Mouse (Mus musculus) layer of hippocampus, adult 2 months (tissue): ENCODE measurements at regions not wholly inside any gene's neighbourhood (a gene's known extent, or its start where the extent isn't known, plus 50 kb on each side); places are given as distances from the start of the nearest gene placed in this dataset.
A peak's percentile ranks its signal among the peaks of the same experiment; 100 is the strongest.

ENCODE experiments used
- DNase-seq, 2 experiments: peaks; one replicate each; pipeline ENCODE4 v3.0.0; 2022; ENCODE audit warnings: low spot score in 2 of 2
- H3K27ac ChIP-seq: fragments of 200-600 bp; 2 replicates; pipeline ENCODE4 v1.8.1; 2022
- H3K4me3 ChIP-seq: fragments of 200-600 bp; 2 replicates; pipeline ENCODE4 v1.8.1; 2022; ENCODE audit warnings: mild to moderate bottlenecking
- CTCF ChIP-seq: fragments of 200-600 bp; conservative IDR thresholded peaks from 2 replicates; pipeline ENCODE4 v1.8.1; 2022; ENCODE audit warnings: antibody characterized with exemption, mild to moderate bottlenecking, moderate library complexity

- no peak overlapping the region for H3K27ac ChIP-seq
- no peak for TF ChIP-seq CTCF
- DNase-seq = no peak
- no peak overlapping the region for H3K4me3 ChIP-seq
Observed at GRCm38 (mm10) chr12:9862301-9862700, 292.4 kb downstream of the Osr1 start.

GRCm38 (mm10) chr12:9872236-9872635 lies 302.3 kb downstream of the Osr1 start:
- no peak overlapping the region for H3K4me3 ChIP-seq
- DNase-seq = no peak
- no peak overlapping the region for H3K27ac ChIP-seq
- peak; percentile 25 for TF ChIP-seq CTCF

- DNase-seq = no peak
- H3K27ac ChIP-seq = no peak overlapping the region
- H3K4me3 ChIP-seq = no peak overlapping the region
- TF ChIP-seq CTCF = no peak
Observed at GRCm38 (mm10) chr12:9873214-9873613, 303.3 kb downstream of the Osr1 start.

- no peak for TF ChIP-seq CTCF
- H3K4me3 ChIP-seq = no peak overlapping the region
- DNase-seq = no peak
- H3K27ac ChIP-seq = no peak overlapping the region
Observed at GRCm38 (mm10) chr12:9874823-9875222, 304.9 kb downstream of the Osr1 start.

- no peak overlapping the region for H3K4me3 ChIP-seq
- no peak for TF ChIP-seq CTCF
- no peak for DNase-seq
- no peak overlapping the region for H3K27ac ChIP-seq
Observed at GRCm38 (mm10) chr12:9881953-9882623, 312.2 kb downstream of the Osr1 start.

- DNase-seq = no peak
- Histone ChIP-seq H3K27ac (no peak overlapping the region), H3K4me3 (no peak overlapping the region)
- TF ChIP-seq CTCF = no peak
Observed at GRCm38 (mm10) chr12:9883037-9883730, 313.3 kb downstream of the Osr1 start.

- Histone ChIP-seq H3K4me3 (no peak overlapping the region), H3K27ac (no peak overlapping the region)
- DNase-seq = no peak
- TF ChIP-seq CTCF = no peak
Observed at GRCm38 (mm10) chr12:9894521-9894920, 324.6 kb downstream of the Osr1 start.

GRCm38 (mm10) chr12:9897980-9898379 lies 328.1 kb downstream of the Osr1 start:
- DNase-seq = no peak
- Histone ChIP-seq H3K27ac (no peak overlapping the region), H3K4me3 (no peak overlapping the region)
- TF ChIP-seq CTCF = no peak

- DNase-seq = no peak
- H3K27ac ChIP-seq = no peak overlapping the region
- H3K4me3 ChIP-seq = no peak overlapping the region
- TF ChIP-seq CTCF = no peak
Observed at GRCm38 (mm10) chr12:9898420-9898819, 328.5 kb downstream of the Osr1 start.

GRCm38 (mm10) chr12:9901948-9902347 lies 332.0 kb downstream of the Osr1 start:
- no peak for DNase-seq
- TF ChIP-seq CTCF = no peak

GRCm38 (mm10) chr12:9903702-9904231 lies 333.9 kb downstream of the Osr1 start:
- Histone ChIP-seq H3K4me3 (no peak overlapping the region), H3K27ac (no peak overlapping the region)
- DNase-seq = no peak
- no peak for TF ChIP-seq CTCF

More at GRCm38 (mm10) chr12:9901948-9902347, 332.0 kb downstream of the Osr1 start:
- H3K27ac ChIP-seq = no peak overlapping the region
- no peak overlapping the region for H3K4me3 ChIP-seq

- H3K4me3 ChIP-seq = no peak overlapping the region
- no peak overlapping the region for H3K27ac ChIP-seq
- TF ChIP-seq CTCF = no peak
- no peak for DNase-seq
Observed at GRCm38 (mm10) chr12:9912333-9912732, 342.4 kb downstream of the Osr1 start.

- Histone ChIP-seq H3K4me3 (no peak overlapping the region), H3K27ac (no peak overlapping the region)
- no peak for TF ChIP-seq CTCF
- peak in 1 of 2 experiments; percentile 27 for DNase-seq
Observed at GRCm38 (mm10) chr12:9915726-9916140, 345.8 kb downstream of the Osr1 start.

GRCm38 (mm10) chr12:9918026-9918425 lies 348.1 kb downstream of the Osr1 start:
- no peak overlapping the region for H3K4me3 ChIP-seq
- no peak for DNase-seq
- TF ChIP-seq CTCF = no peak
- no peak overlapping the region for H3K27ac ChIP-seq
